Mouse (Mus musculus): ENCODE data around the gene Tmed1. TPM values are rescaled to one million over a fixed set of nuclear protein-coding genes. Genes with fewer than 3 reads are reported as not detected.

The Tmed1 gene
- 53.4 and 61.3 TPM in 2 replicates for polyA plus RNA-seq (2015; fragmentation: Nextera tagmentation; extraction: Ambion mirVana)

DNA sequence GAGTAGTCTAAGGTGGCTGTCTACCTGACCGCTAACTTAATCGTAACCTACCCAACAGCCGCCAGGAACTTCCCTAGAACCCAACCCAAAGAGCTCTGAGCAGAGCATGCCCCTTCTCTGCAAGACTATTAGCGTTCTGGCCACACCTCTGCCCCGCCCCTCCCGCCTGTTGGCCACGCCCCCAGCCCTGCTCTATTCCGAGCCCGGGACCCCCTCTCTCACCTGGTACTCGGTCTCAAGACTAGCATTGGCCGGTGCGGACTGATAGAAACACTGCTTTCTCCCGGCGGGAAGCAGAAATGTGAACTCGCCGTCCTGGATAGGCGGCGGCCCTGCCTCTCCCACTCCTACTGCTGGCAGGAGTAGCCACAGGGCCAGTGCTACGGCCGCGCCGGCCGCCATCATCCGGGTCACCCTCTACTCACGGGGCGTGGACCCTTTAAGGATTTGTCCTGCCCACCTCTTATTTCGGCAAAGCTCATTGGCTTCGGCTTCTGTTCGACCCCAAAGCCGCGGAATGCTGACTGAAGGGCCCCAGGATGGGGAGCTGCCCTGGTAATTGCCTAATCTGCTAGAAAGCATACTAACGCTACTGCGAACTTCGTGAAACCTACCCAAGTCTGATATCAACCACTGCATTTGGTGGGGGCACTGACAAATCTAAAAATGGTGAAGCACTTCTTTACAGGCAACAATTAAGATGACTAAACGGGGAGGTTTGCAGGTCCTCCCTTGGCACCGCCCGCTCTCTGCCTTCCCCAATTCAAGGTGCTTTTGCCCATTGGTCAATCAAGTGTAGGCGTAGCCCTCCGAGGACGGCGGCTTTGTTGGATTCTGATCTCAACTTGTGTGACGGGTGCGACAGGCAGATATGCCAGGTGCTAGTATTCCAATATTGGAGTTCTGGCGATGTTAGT lies at the start of gene Tmed1:
TSS of gene Tmed1 (minus strand) at position 481 of the 917 bp plus-strand sequence.
- Histone ChIP-seq H3K27me3 (replicated peaks) (no peaks in the 10 kb centered on the region), H3K9me3 (replicated peaks) (no peaks in the 10 kb centered on the region), H3K4me2 (peak within 1 kb of the TSS; percentile 74), H3K4me1 (peaks cover 19% of the 10 kb centered on the region), H3K9ac (replicated peaks) (peak within 1 kb of the TSS; percentile 85), H3K27ac (replicated peaks) (peak within 1 kb of the TSS; percentile 94), H3K36me3 (peaks cover 33% of the 10 kb centered on the region), H3K4me3 (replicated peaks) (peak within 1 kb of the TSS; percentile 83)
- peak; percentile 95 for ATAC-seq (ENCODE audit: low FRiP score)
- WGBS: under 1% methylated on average over 44 of the region's 44 CpGs

DNA sequence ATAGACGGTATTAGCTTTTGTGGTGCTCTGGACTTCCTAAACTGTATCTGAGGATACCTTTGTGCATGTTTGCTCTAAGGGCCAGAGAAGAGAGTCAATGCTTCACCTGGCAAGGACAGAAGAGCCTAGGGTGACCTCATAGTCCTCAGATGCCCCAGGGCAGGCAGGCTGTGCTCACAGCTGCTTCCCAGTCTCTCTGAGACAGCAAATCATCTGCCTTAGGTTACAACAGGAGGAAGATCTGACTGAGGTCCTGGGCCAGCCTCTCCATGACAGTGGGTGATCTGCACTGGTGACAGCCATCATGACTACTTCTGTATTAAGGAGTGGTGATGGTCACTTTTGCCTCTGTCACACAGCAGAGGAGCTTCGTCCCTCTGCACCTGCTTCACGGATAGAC lies 49.1 kb upstream of the Tmed1 start:
- no peak overlapping the region for H3K4me2 ChIP-seq
- no peak for ATAC-seq (ENCODE audit: low FRiP score)
- WGBS: 98% methylated on average over 3 of the region's 3 CpGs

DNA sequence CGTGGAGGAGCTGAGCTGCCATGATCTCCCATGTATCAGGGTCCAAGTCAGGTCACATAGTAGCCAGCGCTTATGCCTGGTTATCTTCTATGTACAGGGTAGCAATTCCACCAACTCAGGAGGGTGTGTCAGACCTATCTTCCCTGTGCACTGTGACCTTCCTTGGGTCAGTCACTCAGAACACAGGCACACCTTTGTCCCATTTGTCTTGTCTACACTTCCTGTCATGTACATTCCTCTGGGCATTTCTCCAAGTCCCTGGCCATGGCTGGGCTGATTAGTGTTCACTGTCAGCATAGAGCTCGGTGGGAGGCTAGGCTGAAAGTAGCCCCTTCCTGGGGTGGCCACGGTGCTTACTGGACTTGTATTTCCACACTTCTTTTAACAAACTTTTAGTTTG lies 48.3 kb upstream of the Tmed1 start:
- no peak overlapping the region for H3K27ac ChIP-seq (replicated peaks)
- H3K4me1 ChIP-seq: peaks cover 10% of the 10 kb centered on the region
- H3K36me3 ChIP-seq: peaks cover 11% of the 10 kb centered on the region
- H3K27me3 ChIP-seq (replicated peaks): no peaks in the 10 kb centered on the region
- H3K4me2 ChIP-seq: no peak overlapping the region
- no peak overlapping the region for H3K4me3 ChIP-seq (replicated peaks)
- no peak overlapping the region for H3K9ac ChIP-seq (replicated peaks)
- no peaks in the 10 kb centered on the region for H3K9me3 ChIP-seq (replicated peaks)
- ATAC-seq (ENCODE audit: low FRiP score): no peak
- 86% methylated on average over 4 of the region's 4 CpGs for WGBS

More for the DNA sequence above, 49.1 kb upstream of the Tmed1 start:
- H3K9ac ChIP-seq (replicated peaks): no peak overlapping the region
- H3K4me1 ChIP-seq: peaks cover 11% of the 10 kb centered on the region
- no peak overlapping the region for H3K27ac ChIP-seq (replicated peaks)
- no peaks in the 10 kb centered on the region for H3K27me3 ChIP-seq (replicated peaks)
- H3K36me3 ChIP-seq: peaks cover 11% of the 10 kb centered on the region
- no peak overlapping the region for H3K4me3 ChIP-seq (replicated peaks)
- H3K9me3 ChIP-seq (replicated peaks): no peaks in the 10 kb centered on the region

GRCm38 (mm10) chr9:21557556-21557955 lies 47.5 kb upstream of the Tmed1 start:
- Histone ChIP-seq H3K27ac (replicated peaks) (peak overlapping the region; percentile 23; the same call in 1 of the 2 replicates), H3K36me3 (peaks cover 11% of the 10 kb centered on the region), H3K4me3 (replicated peaks) (no peak overlapping the region), H3K4me2 (no peak overlapping the region), H3K9me3 (replicated peaks) (no peaks in the 10 kb centered on the region), H3K9ac (replicated peaks) (no peak overlapping the region), H3K27me3 (replicated peaks) (no peaks in the 10 kb centered on the region), H3K4me1 (peaks cover 9% of the 10 kb centered on the region)
- ATAC-seq (ENCODE audit: low FRiP score): no peak
- 93% methylated on average over 2 of the region's 2 CpGs for WGBS

GRCm38 (mm10) chr9:21556996-21557395 lies 46.9 kb upstream of the Tmed1 start:
- no peak for ATAC-seq (ENCODE audit: low FRiP score)
- Histone ChIP-seq H3K4me3 (replicated peaks) (no peak overlapping the region), H3K4me2 (no peak overlapping the region), H3K36me3 (peaks cover 11% of the 10 kb centered on the region), H3K27ac (replicated peaks) (peak overlapping the region; percentile 23; the same call in 1 of the 2 replicates), H3K9me3 (replicated peaks) (no peaks in the 10 kb centered on the region), H3K9ac (replicated peaks) (no peak overlapping the region), H3K27me3 (replicated peaks) (no peaks in the 10 kb centered on the region), H3K4me1 (peaks cover 9% of the 10 kb centered on the region)
- 94% methylated on average over 2 of the region's 2 CpGs for WGBS

- no peak overlapping the region for H3K4me3 ChIP-seq (replicated peaks)
- H3K27ac ChIP-seq (replicated peaks): no peak overlapping the region
- no peak for ATAC-seq (ENCODE audit: low FRiP score)
- WGBS: 86% methylated on average over 6 of the region's 6 CpGs
- H3K9ac ChIP-seq (replicated peaks): no peak overlapping the region
- H3K36me3 ChIP-seq: peaks cover 14% of the 10 kb centered on the region
- no peaks in the 10 kb centered on the region for H3K9me3 ChIP-seq (replicated peaks)
- no peak overlapping the region for H3K4me2 ChIP-seq
- no peaks in the 10 kb centered on the region for H3K27me3 ChIP-seq (replicated peaks)
- H3K4me1 ChIP-seq: peaks cover 9% of the 10 kb centered on the region
Observed at GRCm38 (mm10) chr9:21555198-21555742, 45.2 kb upstream of the Tmed1 start.

- Histone ChIP-seq H3K4me1 (peaks cover 19% of the 10 kb centered on the region), H3K27ac (replicated peaks) (no peak overlapping the region), H3K36me3 (peaks cover 14% of the 10 kb centered on the region), H3K27me3 (replicated peaks) (no peaks in the 10 kb centered on the region), H3K4me2 (no peak overlapping the region), H3K4me3 (replicated peaks) (no peak overlapping the region), H3K9ac (replicated peaks) (no peak overlapping the region), H3K9me3 (replicated peaks) (no peaks in the 10 kb centered on the region)
- WGBS: 89% methylated on average over 6 of the region's 6 CpGs
- no peak for ATAC-seq (ENCODE audit: low FRiP score)
Observed at GRCm38 (mm10) chr9:21553607-21554273, 43.7 kb upstream of the Tmed1 start.

DNA sequence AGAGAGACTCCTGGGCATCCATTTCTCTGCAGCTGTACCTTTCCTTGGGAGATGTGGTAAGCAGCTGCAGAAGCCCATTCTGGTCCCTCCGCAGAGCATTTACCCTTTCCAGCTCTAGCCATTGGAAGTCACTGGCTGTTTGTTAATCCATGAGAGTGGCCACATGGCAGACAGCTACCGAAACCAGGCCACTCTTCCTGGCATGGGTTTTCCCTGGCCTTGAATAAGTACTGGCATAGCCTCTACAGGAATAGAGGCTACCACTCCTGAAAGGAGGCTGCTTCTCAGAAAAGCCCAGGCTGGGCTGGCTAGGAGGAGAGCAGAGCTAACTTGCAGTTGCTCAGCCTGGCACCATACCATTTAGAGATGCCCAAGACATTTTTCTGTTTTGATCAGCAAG lies 41.0 kb upstream of the Tmed1 start:
- H3K27ac ChIP-seq (replicated peaks): no peak overlapping the region
- H3K9ac ChIP-seq (replicated peaks): no peak overlapping the region
- ATAC-seq (ENCODE audit: low FRiP score): no peak
- no peak overlapping the region for H3K4me2 ChIP-seq
- peaks cover 20% of the 10 kb centered on the region for H3K4me1 ChIP-seq
- no peaks in the 10 kb centered on the region for H3K9me3 ChIP-seq (replicated peaks)
- H3K4me3 ChIP-seq (replicated peaks): no peak overlapping the region
- WGBS: 94% methylated on average over 2 of the region's 2 CpGs
- H3K36me3 ChIP-seq: peaks cover 6% of the 10 kb centered on the region
- H3K27me3 ChIP-seq (replicated peaks): no peaks in the 10 kb centered on the region

DNA sequence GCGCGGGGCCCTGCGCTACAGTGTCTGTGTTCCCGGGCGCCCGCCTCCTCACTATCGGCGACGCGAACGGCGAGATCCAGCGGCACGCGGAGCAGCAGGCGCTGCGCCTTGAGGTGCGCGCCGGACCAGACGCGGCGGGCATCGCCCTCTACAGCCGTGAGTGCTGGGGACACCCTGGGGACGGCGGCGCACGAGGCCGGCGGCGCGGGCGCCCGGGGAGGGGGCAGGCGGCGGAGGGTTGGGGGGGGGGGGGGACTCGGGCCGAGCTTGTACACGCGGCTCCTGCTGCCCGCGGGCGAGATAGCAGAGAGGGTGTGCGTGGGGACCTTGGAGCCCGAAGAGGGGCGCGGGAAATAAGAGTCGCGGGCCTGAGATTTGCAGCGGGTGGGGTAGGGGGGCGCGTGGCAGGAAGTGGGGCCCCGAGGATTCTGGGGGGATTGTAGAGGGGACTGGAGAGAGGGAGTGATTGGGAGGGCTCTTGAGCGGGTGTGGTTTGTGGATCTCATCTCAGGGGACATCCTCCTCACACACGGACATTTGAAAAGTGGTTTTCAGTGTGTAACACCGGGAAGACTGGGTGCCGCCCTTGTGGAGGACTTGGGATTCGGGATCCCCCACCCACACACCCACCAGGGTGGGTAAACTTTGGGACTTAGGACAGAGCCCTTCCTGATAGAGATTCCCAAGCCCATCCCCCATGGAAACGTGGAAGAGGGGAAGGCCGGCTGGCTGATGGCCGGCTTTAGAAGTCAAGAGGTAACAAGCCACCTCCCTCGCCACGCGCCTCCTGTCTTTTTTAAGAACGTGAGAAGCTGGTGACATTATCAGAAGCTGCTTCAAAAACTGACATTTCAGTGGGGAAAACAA lies 37.3 kb upstream of the Tmed1 start:
- H3K9ac ChIP-seq (replicated peaks): peak overlapping the region; percentile 94
- H3K4me3 ChIP-seq (replicated peaks): peak overlapping the region; percentile 79
- peak overlapping the region; percentile 99 for H3K27ac ChIP-seq (replicated peaks)
- H3K4me1 ChIP-seq: peaks cover 31% of the 10 kb centered on the region
- peaks cover 6% of the 10 kb centered on the region for H3K36me3 ChIP-seq
- H3K27me3 ChIP-seq (replicated peaks): no peaks in the 10 kb centered on the region
- under 1% methylated on average over 41 of the region's 66 CpGs for WGBS
- ATAC-seq (ENCODE audit: low FRiP score): peak; percentile 12; the same call in 1 of the 2 replicates
- peak overlapping the region; percentile 79 for H3K4me2 ChIP-seq
- H3K9me3 ChIP-seq (replicated peaks): no peaks in the 10 kb centered on the region

GRCm38 (mm10) chr9:21546789-21547074 lies 36.7 kb upstream of the Tmed1 start, which contains the start of gene Carm1:
Gene Carm1, plus strand, starts transcription at chr9:21546894.
- Histone ChIP-seq H3K4me2 (peak within 1 kb of the TSS; percentile 79), H3K27ac (replicated peaks) (peak within 1 kb of the TSS; percentile 99), H3K4me1 (peaks cover 31% of the 10 kb centered on the region), H3K9me3 (replicated peaks) (no peaks in the 10 kb centered on the region), H3K4me3 (replicated peaks) (peak within 1 kb of the TSS; percentile 79), H3K36me3 (peaks cover 6% of the 10 kb centered on the region), H3K9ac (replicated peaks) (peak within 1 kb of the TSS; percentile 94), H3K27me3 (replicated peaks) (no peaks in the 10 kb centered on the region)
- no peak for ATAC-seq (ENCODE audit: low FRiP score)
- WGBS: 1% methylated on average over 43 of the region's 52 CpGs

All from neural tube, embryonic 15.5 days (tissue).